Mouse (Mus musculus) CD4-positive, CD25-positive, alpha-beta regulatory T cell, adult 2 months (primary cell): ENCODE data around the gene Magohb.

Experiments
- DNase-seq: peaks from one replicate; pipeline ENCODE4 v3.0.0-alpha.2; 2012; ENCODE audit warnings: low read depth, low spot score

Gene Magohb

GRCm38 (mm10) chr6:131262009-131262408 is 31.0 kb downstream of the Magohb start:
- DNase-seq, result no peak

- DNase-seq, result no peak
Measured at GRCm38 (mm10) chr6:131247206-131247605, 45.8 kb downstream of the Magohb start, which contains the start of gene Klra2. Klra2 (minus strand) TSS chr6:131247362.

- DNase-seq, result no peak
Measured at GRCm38 (mm10) chr6:131245081-131245480, 48.0 kb downstream of the Magohb start.
